Mouse (Mus musculus): ENCODE results near the gene Gng7. TPM values are rescaled to one million over a fixed set of nuclear protein-coding genes. Genes with fewer than 3 reads are reported as not detected.

Gene Gng7
- polyA plus RNA-seq, 1 experiment, result 0.63 TPM

DNA sequence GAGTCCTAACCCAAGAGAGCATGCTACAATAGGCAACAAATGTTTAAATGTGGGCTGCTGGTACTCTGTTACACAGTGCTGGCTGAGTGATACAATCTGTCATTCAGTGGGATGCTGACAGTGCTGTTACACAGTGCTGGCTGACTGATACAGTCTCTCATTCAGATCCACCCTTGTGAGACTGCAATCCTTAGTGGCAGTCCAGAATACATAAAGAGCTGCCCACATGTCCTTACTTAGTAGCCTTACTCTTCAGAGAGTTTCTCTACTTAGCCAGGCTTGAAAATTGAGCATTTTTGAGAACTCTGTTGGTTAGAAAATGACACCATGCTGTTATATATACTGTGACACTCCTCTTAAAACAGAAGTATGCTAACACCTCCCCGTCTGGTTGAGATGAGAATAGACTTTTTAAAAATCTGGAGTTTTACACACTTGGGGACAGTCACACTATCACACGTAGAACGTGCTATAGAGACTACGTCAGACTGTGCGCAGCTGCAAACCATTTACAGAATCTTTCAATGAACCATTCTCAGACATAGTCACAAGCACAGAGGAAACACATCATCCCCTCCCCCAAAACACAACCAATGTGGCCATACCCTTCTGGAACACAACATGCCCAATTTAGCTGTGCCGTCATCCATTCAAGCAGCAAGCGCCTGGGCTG lies 8.6 kb downstream of the Gng7 start:
- H3K4me1 ChIP-seq (replicated peaks; ENCODE audit: control insufficient read depth, insufficient read depth, low read length), result no peaks in the 10 kb centered on the region
- WGBS, result 97% methylated on average over 7 of the region's 7 CpGs

DNA sequence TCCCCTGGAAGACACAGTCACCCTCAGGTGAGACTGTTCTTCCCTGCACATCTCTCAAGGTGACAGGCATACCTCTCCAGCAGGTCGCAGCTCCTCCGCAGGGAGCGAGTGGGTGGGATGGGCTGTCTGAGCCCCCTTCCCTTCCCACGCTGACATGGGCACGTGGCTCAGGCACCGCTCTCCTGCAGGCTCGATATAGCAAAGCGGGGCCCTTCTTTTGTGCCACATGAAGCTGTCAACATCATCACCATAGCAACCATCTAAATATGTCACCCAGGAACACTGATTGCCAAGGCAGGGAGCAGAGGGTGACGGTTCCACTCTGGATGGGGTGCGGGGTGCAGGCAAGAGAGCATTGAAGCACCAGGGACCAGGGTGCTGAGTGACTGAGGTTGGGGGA lies 13.6 kb downstream of the Gng7 start:
- no peak for DNase-seq
- Histone ChIP-seq H3K36me3 (ENCODE audit: control insufficient read depth, insufficient read depth, low read length) (no peaks in the 10 kb centered on the region), H3K27ac (ENCODE audit: control insufficient read depth, insufficient read depth, low read length) (no peak overlapping the region), H3K4me1 (replicated peaks; ENCODE audit: control insufficient read depth, insufficient read depth, low read length) (peaks cover 4% of the 10 kb centered on the region), H3K27me3 (ENCODE audit: control insufficient read depth, insufficient read depth, low read length) (no peaks in the 10 kb centered on the region), H3K4me3 (ENCODE audit: control insufficient read depth, insufficient read depth, low read length) (no peak overlapping the region)
- TF ChIP-seq POLR2A (IDR thresholded peaks at IDR 0.05; ENCODE audit: control insufficient read depth, extremely low read depth, insufficient read depth, low read length, poor library complexity) (no peak), CTCF (IDR thresholded peaks at IDR 0.05; ENCODE audit: borderline replicate concordance, control insufficient read depth, extremely low read depth, insufficient read depth, low read length, poor library complexity) (no peak)
- WGBS, result 83% methylated on average over 10 of the region's 10 CpGs

More for the DNA sequence above, 8.6 kb downstream of the Gng7 start:
- TF ChIP-seq POLR2A (IDR thresholded peaks at IDR 0.05; ENCODE audit: control insufficient read depth, extremely low read depth, insufficient read depth, low read length, poor library complexity) (no peak), CTCF (IDR thresholded peaks at IDR 0.05; ENCODE audit: borderline replicate concordance, control insufficient read depth, extremely low read depth, insufficient read depth, low read length, poor library complexity) (no peak)
- H3K36me3 ChIP-seq (ENCODE audit: control insufficient read depth, insufficient read depth, low read length), result no peaks in the 10 kb centered on the region
- H3K4me3 ChIP-seq (ENCODE audit: control insufficient read depth, insufficient read depth, low read length), result no peak overlapping the region
- H3K27me3 ChIP-seq (ENCODE audit: control insufficient read depth, insufficient read depth, low read length), result no peaks in the 10 kb centered on the region
- no peak overlapping the region for H3K27ac ChIP-seq (ENCODE audit: control insufficient read depth, insufficient read depth, low read length)
- DNase-seq, result no peak

DNA sequence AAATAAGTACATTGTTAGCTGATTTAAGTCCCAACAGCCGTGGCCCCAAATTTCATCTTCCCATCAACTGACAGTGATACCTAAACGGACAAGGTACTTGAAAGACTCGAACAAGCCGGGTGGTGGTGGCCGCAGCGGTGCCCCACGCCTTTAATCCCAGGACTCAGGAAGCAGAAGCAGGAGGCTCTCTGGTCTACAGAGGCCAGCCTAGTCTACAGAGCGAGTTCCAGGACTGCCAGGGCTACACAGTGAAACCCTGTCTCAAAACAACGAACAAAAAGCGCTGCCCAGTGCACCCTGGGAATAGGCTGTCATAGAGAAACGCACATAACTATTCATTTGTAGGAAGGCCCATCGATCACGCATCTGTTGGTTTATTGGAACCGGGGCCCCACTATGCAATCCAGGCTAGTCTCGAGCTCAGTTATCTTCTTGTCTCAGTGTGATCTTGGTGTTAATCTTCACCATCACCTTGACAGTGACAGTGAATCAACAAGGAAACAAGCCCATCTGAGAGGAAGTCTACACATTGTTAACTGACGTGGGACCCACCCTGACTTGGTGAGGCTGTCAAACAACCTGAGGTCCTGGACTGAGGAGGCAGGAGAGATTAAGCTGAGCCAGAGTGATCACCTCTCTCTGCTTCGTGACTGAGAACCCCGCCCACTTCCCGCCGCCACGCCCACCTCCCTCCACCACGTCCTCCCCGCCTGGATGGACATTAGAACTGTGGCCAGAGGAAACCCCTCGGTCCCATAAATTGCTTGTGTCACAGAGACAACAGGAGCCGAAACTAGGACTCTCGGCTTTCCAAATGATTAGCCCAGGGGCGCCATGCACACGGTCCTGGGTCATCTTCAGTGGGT lies 14.3 kb downstream of the Gng7 start:
- 45% methylated on average over 28 of the region's 28 CpGs for WGBS
- peaks cover 4% of the 10 kb centered on the region for H3K4me1 ChIP-seq (replicated peaks; ENCODE audit: control insufficient read depth, insufficient read depth, low read length)

DNA sequence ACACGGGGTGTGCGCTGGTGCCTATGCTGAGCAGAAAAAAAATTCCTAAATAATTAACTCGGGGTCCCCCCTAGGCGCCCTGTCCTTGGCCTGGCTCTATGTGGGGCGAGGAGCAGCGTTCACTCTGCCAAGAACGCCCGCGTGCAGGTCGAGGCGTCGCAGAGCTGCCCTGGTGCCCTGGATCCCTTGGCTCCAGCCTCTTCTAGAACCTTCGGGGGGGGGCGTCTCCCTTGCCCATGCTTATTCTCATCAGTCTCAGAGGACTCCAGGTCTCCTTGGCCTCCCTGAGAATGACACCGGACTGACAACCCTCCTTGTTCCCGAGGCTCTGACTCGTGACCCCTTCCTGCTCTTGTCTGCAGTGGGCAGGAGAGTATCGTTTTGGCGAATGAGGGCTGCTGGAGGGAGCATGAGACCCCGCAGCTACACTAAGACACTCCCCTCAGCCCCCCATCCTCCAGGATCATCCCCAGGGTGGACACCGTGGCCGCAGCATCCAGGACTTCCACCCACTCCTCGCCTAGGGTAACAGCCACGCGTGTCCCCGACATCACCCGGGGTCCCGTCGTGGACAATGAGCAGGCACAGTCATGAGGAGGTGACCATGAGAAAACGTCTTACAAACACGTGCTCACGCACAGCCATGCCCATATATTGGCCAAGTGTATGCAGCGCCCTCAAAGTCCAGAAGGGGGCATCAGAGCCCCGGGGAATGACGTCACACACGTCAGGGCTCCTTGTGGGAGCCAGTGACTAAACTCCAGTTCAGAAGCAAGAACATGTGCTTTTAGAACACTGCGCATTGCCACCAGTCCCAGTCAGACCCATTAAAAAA lies 15.2 kb downstream of the Gng7 start:
- TF ChIP-seq POLR2A (IDR thresholded peaks at IDR 0.05; ENCODE audit: control insufficient read depth, extremely low read depth, insufficient read depth, low read length, poor library complexity), result no peak
- TF ChIP-seq CTCF (IDR thresholded peaks at IDR 0.05; ENCODE audit: borderline replicate concordance, control insufficient read depth, extremely low read depth, insufficient read depth, low read length, poor library complexity), result peak; percentile 83; the same call in 1 of the 2 replicates
- DNase-seq, result peak; percentile 88
- H3K27me3 ChIP-seq (ENCODE audit: control insufficient read depth, insufficient read depth, low read length), result no peaks in the 10 kb centered on the region
- H3K27ac ChIP-seq (ENCODE audit: control insufficient read depth, insufficient read depth, low read length), result no peak overlapping the region
- H3K4me3 ChIP-seq (ENCODE audit: control insufficient read depth, insufficient read depth, low read length), result no peak overlapping the region
- 26% methylated on average over 37 of the region's 37 CpGs for WGBS
- peaks cover 7% of the 10 kb centered on the region for H3K4me1 ChIP-seq (replicated peaks; ENCODE audit: control insufficient read depth, insufficient read depth, low read length)
- H3K36me3 ChIP-seq (ENCODE audit: control insufficient read depth, insufficient read depth, low read length), result no peaks in the 10 kb centered on the region

More for the DNA sequence above, 14.3 kb downstream of the Gng7 start:
- TF ChIP-seq CTCF (IDR thresholded peaks at IDR 0.05; ENCODE audit: borderline replicate concordance, control insufficient read depth, extremely low read depth, insufficient read depth, low read length, poor library complexity) (no peak), POLR2A (IDR thresholded peaks at IDR 0.05; ENCODE audit: control insufficient read depth, extremely low read depth, insufficient read depth, low read length, poor library complexity) (no peak)
- H3K36me3 ChIP-seq (ENCODE audit: control insufficient read depth, insufficient read depth, low read length), result no peaks in the 10 kb centered on the region
- no peaks in the 10 kb centered on the region for H3K27me3 ChIP-seq (ENCODE audit: control insufficient read depth, insufficient read depth, low read length)
- H3K4me3 ChIP-seq (ENCODE audit: control insufficient read depth, insufficient read depth, low read length), result no peak overlapping the region
- H3K27ac ChIP-seq (ENCODE audit: control insufficient read depth, insufficient read depth, low read length), result no peak overlapping the region
- DNase-seq, result no peak

DNA sequence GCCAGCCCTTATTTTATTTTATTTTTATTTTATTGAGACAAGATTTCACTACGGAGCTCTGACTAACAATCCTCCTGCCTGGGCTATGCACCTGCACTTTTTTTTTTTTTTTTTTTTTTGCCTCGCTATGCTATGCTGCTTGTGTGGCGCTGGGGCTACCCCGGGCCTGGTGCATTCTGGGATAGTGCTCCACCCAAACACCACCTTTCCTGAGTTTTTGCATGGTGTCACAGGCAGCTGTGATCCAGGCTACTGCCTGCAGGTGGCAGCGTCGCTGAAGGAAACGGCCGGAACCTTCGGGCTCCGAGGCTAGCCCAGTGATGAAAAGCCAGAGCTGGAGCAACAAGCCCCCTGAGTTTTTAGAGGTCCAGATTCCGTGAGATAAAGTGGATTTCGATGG lies 16.0 kb downstream of the Gng7 start:
- peak; percentile 65 for DNase-seq
- WGBS, result 2% methylated on average over 12 of the region's 12 CpGs
- H3K36me3 ChIP-seq (ENCODE audit: control insufficient read depth, insufficient read depth, low read length), result no peaks in the 10 kb centered on the region

DNA sequence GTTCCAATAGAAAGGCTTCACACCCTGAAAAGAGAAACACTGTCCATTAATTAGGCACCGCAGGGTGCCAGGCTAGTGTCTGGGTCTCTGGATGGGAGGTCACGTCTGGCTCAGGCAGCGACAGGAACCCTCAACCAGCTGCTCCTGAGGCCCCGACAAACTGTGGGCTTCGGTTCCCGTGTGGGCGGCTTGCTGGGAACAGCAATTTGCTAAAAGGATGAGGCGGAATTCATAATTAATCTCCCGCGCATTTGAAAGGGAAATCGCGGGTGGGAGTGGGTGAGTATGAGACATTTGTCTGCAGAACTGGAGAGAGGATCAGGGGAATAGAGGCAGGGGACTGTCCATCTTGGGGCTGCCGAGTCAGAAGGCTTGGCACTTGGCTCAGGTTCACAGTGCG lies 16.7 kb downstream of the Gng7 start:
- peaks cover 7% of the 10 kb centered on the region for H3K4me1 ChIP-seq (replicated peaks; ENCODE audit: control insufficient read depth, insufficient read depth, low read length)
- DNase-seq, result no peak
- no peak overlapping the region for H3K27ac ChIP-seq (ENCODE audit: control insufficient read depth, insufficient read depth, low read length)
- H3K27me3 ChIP-seq (ENCODE audit: control insufficient read depth, insufficient read depth, low read length), result no peaks in the 10 kb centered on the region
- H3K4me3 ChIP-seq (ENCODE audit: control insufficient read depth, insufficient read depth, low read length), result no peak overlapping the region
- no peaks in the 10 kb centered on the region for H3K36me3 ChIP-seq (ENCODE audit: control insufficient read depth, insufficient read depth, low read length)
- WGBS, result 53% methylated on average over 14 of the region's 14 CpGs
- TF ChIP-seq POLR2A (IDR thresholded peaks at IDR 0.05; ENCODE audit: control insufficient read depth, extremely low read depth, insufficient read depth, low read length, poor library complexity) (no peak), CTCF (IDR thresholded peaks at IDR 0.05; ENCODE audit: borderline replicate concordance, control insufficient read depth, extremely low read depth, insufficient read depth, low read length, poor library complexity) (no peak)

More for the DNA sequence above, 16.0 kb downstream of the Gng7 start:
- Histone ChIP-seq H3K4me3 (ENCODE audit: control insufficient read depth, insufficient read depth, low read length) (no peak overlapping the region), H3K27ac (ENCODE audit: control insufficient read depth, insufficient read depth, low read length) (no peak overlapping the region), H3K27me3 (ENCODE audit: control insufficient read depth, insufficient read depth, low read length) (no peaks in the 10 kb centered on the region), H3K4me1 (replicated peaks; ENCODE audit: control insufficient read depth, insufficient read depth, low read length) (peaks cover 7% of the 10 kb centered on the region)
- TF ChIP-seq CTCF (IDR thresholded peaks at IDR 0.05; ENCODE audit: borderline replicate concordance, control insufficient read depth, extremely low read depth, insufficient read depth, low read length, poor library complexity) (peak; percentile 76; the same call in 1 of the 2 replicates), POLR2A (IDR thresholded peaks at IDR 0.05; ENCODE audit: control insufficient read depth, extremely low read depth, insufficient read depth, low read length, poor library complexity) (0 out of 2 replicates have a peak, but pooled peaks have one; percentile 18)
